Mouse (Mus musculus): ENCODE results near the gene Pde4d.
A peak's percentile ranks its signal among the peaks of the same experiment; 100 is the strongest.

The Pde4d gene

DNA sequence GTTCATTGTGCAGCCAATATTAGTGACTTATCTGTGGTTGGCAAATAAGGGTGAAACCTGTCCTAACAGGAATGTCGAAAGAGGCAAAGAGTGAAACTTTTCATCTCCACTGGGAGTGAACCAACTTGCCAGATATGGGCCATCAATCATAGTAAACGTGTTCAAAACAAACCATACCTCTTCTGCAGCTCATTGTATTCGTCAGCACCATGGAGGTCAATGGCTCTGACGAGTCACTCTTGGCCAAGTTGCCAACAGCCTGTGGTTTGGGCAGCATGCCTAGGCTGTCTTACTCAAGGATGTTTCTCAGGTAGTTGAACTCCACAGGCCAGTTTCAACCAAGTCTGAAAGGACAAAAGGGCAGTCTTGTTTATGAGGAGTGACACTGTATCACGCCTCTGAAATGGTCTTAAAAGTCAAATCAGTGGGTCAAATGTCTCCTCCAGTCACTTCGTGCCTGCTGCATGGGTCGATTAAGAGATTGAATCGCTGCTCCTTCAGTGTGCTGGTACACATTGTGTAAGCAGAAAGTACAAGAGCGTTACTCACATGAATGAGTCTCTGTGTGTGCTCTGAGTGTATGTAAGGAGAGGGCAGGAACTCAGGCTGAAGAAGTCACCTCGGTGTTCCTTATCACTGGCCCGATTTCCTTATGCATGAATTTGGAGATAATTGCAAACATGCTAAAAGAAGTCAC, 1431.6 kb downstream of the Pde4d start:
- peak; percentile 66 to 78 for DNase-seq (ENCODE audit: low spot score in 2 of 2)

DNA sequence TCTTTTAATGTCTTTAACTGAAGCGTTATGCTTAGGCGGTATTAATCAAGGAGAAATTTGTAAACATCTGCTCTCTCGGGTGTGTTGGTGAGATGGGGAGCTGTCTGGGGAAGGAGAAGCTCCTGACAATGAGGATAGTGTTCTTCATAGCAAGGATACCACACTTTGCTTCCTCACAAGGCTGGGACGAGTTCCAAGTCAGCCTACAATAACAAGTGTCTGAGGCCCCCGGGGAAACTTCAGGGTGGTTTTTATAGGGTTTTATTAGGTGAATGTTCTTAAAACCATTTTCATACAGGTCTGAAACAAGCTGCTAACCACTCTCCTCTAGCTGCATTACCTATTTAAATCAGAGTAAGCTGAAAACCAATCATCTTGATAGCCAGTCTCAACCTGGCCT, 1433.9 kb downstream of the Pde4d start:
- DNase-seq (ENCODE audit: low spot score in 2 of 2) = no peak

DNA sequence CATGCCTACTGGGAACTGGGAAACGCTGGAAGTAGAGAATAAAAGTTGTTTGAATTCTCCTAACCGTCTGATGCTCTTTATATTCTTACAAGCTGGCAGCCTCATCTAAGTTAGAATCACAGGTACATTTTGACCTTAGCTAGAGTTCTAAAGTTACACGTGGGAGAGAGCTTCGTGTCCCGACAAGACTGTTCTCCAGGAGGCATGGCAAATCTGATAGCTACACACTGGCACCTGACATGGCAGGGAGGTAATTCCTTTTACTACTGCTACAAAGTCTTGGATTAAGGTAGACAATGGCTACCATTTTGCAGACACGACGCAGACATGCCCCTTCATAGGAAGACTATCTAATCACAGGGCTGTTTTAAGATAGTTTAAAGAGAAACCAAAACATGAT, 1435.1 kb downstream of the Pde4d start:
- DNase-seq (ENCODE audit: low spot score in 2 of 2) = no peak

- DNase-seq (ENCODE audit: low spot score in 2 of 2) = no peak
Observed at GRCm38 (mm10) chr13:109888293-109888692, 1438.5 kb downstream of the Pde4d start.

GRCm38 (mm10) chr13:109891194-109891909, 1441.6 kb downstream of the Pde4d start:
- DNase-seq (ENCODE audit: low spot score in 2 of 2) = no peak

- no peak for DNase-seq (ENCODE audit: low spot score in 2 of 2)
Observed at GRCm38 (mm10) chr13:109891910-109892265, 1442.1 kb downstream of the Pde4d start.

DNA sequence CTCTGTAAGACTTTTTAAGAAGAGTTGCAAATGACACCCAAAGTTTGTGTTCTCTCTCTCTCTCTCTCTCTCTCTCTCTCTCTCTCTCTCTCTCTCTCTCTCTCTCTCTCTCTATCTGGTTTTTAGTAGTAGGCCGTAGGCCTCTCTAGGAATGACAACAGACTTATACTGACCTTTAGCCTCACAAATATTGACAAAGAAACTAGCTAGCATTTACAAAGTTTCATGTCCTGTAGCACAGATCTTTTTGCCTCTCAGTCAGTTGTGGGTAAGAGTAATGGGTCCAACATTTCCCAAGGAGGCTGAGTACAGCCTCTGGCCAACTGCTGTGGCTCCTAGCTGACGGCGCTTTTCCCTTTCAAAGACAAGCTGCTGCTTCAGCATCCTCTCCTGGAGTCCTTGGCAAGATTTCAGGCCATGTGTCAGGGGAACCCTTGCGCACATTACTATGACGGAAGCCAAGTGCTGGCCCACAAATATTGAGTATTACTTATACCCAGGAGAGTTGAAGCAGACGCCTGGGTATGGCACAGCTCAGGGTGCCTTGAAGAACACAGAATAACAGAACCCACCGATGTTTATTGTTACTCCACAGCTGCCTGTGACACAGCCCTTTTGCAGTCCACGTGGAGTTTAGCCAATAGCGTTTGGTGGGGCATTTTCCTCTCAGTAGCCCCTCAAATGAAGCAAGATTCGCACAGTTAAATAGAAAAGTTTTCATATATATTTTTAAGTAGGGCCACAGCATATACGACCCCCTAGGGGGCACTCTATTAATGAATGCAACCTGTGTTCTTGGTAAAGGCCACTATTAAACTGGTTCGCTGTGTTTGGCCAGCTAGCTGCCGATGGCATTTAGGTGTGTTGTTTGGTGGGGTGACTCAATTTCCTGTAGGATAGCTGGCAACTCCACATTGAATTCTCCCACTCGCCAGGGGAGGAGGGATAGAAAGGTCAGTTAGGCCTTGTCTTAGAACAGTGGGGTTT, 1450.0 kb downstream of the Pde4d start:
- DNase-seq (ENCODE audit: low spot score in 2 of 2) = no peak

GRCm38 (mm10) chr13:109901811-109902210, 1452.1 kb downstream of the Pde4d start:
- no peak for DNase-seq (ENCODE audit: low spot score in 2 of 2)

DNA sequence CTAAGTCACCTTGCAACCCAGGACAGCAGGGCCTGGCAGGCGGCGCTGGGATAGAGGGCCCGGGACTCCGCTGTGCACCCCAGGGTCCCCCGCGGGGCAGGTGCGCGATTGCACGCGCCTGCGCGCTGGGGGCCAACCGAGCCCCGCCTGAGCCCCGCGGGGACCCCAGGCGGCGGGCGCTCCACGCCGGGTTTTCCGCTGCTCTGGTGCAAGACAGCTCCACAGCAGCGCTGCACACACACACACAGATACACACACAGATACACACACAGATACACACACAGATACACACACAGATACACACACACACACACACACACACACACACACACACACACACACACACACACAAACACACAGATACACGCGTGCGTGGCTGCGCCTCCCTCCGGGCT, 1452.7 kb downstream of the Pde4d start:
- peak; percentile 9 to 51 for DNase-seq (ENCODE audit: low spot score in 2 of 2)

DNA sequence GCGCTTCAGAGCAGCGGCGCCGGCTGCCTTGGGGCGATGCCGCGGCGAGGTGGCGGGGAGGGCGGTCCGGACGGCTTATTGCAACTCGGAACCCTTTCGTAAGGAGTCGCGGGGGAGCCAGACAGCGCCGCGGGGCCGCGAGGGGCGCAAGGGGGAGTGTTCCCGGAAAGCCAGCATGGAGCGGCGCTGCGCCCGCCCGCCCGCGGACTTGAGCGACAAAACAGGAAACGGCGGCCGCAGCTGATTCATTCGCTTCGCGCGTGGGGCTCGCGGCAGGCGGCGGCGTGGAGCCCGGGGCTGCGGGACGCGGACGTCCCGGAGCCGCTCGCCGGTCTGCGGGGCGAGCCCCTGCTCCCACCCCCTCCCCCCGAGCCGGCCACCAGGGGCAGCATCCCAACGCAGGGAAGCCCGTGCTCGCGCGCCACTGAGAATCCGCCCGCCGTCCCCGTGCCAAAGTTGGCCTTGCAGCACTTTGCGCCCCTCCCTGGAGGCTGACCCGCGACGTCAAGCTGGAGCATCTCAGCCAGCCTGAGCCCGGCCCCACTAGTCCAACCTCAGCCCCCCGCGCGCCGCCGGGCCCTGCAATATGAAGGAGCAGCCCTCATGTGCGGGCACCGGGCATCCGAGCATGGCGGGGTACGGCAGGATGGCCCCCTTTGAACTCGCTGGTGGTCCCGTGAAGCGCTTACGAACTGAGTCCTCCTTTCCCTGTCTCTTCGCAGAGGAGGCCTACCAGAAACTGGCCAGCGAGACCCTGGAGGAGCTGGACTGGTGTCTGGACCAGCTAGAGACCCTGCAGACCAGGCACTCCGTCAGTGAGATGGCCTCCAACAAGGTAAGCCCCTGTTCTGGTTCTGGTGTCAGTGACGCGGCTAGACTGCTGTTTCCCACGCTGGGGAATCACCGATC, 1453.4 kb downstream of the Pde4d start:
- DNase-seq (ENCODE audit: low spot score in 2 of 2) = peak; percentile 56 to 71

- DNase-seq (ENCODE audit: low spot score in 2 of 2) = no peak
Observed at GRCm38 (mm10) chr13:109903764-109904510, 1454.2 kb downstream of the Pde4d start.

- no peak for DNase-seq (ENCODE audit: low spot score in 2 of 2)
Observed at GRCm38 (mm10) chr13:109906342-109906888, 1456.7 kb downstream of the Pde4d start.

DNA sequence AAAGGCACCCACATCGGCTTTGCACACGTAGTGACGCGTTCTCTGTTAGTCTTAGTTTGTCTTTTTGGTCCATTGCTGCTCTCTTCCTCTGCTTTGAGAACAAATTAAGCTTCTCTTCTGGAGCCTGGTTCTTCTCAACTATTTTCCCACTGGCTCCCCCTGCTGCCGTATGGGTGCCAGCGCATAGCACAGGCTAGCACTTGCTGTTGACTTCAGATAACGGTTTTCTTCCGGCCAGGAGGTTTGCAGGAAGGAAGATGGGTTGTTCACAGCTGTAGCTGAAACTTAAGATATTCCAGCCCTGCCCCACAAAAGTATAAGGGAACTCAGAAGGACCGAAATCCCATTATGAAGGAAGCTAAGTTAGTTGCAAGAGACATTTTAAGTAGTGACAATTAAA, 1457.9 kb downstream of the Pde4d start:
- DNase-seq (ENCODE audit: low spot score in 2 of 2) = peak; percentile 53 to 59

GRCm38 (mm10) chr13:109908386-109908785, 1458.6 kb downstream of the Pde4d start:
- DNase-seq (ENCODE audit: low spot score in 2 of 2) = no peak

DNA sequence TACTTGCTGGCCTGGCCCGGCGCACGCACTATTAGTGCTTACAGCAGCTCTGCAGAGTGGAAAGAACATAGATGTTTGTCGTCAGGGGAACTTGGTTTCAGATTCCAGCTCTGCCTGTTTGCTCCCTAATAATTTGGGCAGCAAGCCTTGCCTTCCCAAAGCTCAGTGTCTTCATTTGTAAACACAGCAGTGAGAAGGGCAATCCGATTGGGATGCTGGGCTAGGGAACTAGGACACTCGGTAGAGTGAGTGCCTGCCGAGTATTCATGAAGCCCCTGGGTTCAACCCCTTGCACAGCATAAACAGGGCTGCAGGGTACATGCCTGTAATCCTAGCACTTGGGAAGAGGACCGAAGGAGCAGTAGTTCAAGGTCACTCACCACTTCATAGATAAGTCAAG, 1459.4 kb downstream of the Pde4d start:
- no peak for DNase-seq (ENCODE audit: low spot score in 2 of 2)

GRCm38 (mm10) chr13:109910915-109911314, 1461.2 kb downstream of the Pde4d start:
- no peak for DNase-seq (ENCODE audit: low spot score in 2 of 2)

GRCm38 (mm10) chr13:109912635-109913034, 1462.9 kb downstream of the Pde4d start:
- no peak for DNase-seq (ENCODE audit: low spot score in 2 of 2)

DNA sequence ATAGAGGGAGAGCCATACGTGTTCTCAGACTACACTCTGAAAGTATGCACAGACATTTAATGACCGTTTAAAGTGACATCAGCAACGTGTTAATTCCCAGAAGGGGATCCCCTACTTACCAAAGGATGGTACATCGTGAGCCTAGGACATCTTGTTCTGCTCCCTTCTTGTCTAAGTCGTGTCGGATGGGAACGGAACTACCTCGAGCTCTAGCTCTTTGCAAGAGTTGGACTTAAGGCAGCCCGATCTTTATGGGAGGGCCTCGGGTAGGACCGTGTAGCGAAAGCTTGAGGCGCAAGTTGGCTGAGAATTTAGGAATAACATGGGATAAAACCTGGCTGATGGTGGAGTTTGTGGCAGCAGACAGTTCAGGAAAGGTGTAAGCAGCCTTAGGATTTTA, 1464.5 kb downstream of the Pde4d start:
- no peak for DNase-seq (ENCODE audit: low spot score in 2 of 2)

GRCm38 (mm10) chr13:109914846-109915245, 1465.1 kb downstream of the Pde4d start:
- DNase-seq (ENCODE audit: low spot score in 2 of 2) = peak in 1 of 2 experiments; percentile 39

GRCm38 (mm10) chr13:109915501-109915900, 1465.8 kb downstream of the Pde4d start:
- DNase-seq (ENCODE audit: low spot score in 2 of 2) = no peak

Data from urinary bladder, adult 18-20 months (tissue).